Mouse (Mus musculus): ENCODE data around the gene Lbh. TPM values are rescaled to one million over a fixed set of nuclear protein-coding genes. Genes with fewer than 3 reads are reported as not detected.

The Lbh gene
- total RNA-seq, 2 experiments from 2014 or later, result 7.7 to 10.5 TPM

GRCm38 (mm10) chr17:72938871-72939568 lies 20.9 kb downstream of the Lbh start:
- DNase-seq, result no peak

- DNase-seq, result no peak
Measured at GRCm38 (mm10) chr17:72939569-72939899, 21.4 kb downstream of the Lbh start.

- no peak for DNase-seq
Measured at GRCm38 (mm10) chr17:72944368-72944767, 26.3 kb downstream of the Lbh start.

DNA sequence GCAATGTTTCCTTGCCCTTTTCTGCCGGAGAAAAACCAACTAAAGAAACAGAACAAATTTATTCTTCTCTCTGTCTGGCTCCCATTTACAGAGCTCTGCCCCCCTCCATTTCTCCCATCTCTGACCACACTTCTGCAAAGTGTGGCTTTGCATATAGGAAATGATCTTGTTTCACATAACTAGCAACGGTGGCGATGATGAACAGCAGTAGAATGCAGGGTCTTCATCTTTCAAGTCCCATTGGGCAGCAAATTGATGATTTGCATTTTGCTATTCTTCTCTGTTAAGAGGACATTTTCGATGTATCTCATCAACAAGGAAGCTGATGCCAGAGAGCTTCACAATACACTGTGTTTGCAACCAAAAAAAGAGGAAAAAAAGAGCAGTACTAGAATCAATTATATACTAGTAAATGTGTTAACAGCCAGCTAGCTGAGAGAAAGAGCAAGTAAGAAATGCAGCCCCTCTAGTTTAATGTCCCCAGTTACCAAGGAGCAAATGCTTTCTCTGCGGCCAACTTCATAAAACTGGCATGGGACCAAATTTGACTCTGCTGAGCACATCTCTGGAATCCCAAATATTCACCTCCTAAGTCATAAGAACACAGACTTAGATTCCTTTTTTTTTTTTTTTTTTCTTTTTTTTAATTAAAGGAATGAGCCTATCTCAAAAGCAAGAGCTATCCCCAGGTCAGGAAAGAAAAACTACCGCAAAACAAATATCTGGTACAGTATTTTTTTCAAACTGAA lies 29.2 kb downstream of the Lbh start:
- no peak for DNase-seq

GRCm38 (mm10) chr17:72948119-72948518 lies 30.0 kb downstream of the Lbh start:
- no peak for DNase-seq

DNA sequence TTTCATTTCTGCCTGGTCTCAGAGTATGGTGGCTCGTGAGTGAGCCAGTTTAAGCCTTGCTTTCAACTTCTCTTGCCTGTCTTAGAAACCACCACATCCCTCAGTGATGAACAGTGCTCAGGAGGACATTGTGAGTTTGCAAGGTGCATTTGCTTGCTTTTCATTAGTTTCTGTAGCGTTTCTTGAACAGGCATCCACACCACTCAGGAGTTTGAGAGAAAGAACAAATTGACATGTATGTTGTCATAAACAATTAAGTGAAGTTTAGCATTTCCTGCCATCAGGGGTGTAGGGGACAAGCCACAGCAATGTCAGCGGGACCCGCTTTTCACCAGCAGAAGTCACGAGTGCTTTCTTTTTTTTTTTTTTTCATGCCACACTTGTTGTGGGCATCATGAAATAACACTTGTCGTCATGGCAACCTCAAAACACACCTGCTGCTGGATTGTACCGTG lies 31.2 kb downstream of the Lbh start:
- DNase-seq, result no peak

DNA sequence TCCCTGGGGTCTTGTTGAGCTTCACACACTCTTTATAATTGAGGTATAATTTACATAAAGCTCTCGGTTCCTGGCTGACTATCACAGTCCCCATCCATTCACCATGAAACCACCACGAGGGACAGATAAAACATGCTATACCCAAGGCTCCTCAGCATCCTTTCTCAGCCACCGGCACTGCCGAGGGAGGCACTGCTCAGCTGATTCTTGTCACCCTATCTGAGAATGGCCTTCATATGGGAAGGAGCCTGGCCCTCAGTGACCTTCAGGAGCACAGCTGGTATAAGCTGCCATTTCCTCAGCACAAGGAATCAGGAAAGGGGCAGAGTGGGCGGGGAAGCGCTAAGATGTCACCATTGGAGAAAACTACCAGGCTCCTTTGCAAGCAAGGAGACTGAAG lies 33.2 kb downstream of the Lbh start:
- no peak for DNase-seq

DNA sequence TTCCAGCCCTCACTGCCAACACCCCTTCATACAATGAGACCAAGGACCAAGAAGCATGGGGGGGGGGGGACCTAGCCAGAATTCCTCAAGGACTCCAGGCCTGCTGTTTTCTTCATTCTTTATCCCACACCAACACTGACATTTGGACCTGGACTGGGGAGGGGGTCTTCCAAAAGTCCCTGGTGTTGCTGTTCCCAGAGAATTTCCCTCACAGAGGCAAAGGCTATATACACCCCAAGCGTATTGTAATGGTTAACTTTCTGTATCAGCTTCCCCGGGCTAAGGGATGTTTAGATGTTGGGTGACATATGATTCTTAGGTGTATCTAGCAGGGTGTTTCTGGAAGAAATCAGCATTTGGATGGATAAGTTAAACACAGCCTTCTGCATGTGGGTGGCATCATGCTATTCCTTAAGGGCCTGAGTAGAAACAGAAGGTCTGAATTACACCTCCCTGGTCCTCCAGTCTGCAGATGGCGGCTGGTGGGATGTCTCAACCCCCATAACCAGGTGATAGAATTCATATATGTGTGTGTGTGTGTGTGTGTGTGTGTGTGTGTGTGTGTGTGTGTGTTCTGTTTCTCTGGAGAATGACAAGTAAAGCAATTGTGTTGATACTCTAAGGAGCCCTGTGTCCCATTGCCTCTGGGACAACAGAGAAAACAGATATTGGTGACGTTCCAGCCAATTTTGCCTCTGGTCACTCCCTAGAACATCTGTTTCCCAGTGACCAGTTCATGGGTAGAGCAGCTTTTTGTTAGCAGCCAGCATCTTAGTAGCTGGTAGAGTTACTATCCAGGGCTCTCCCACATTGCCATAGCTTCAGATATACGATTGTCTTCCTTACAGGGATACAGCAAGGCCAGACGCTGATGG lies 35.9 kb downstream of the Lbh start:
- no peak for DNase-seq

DNA sequence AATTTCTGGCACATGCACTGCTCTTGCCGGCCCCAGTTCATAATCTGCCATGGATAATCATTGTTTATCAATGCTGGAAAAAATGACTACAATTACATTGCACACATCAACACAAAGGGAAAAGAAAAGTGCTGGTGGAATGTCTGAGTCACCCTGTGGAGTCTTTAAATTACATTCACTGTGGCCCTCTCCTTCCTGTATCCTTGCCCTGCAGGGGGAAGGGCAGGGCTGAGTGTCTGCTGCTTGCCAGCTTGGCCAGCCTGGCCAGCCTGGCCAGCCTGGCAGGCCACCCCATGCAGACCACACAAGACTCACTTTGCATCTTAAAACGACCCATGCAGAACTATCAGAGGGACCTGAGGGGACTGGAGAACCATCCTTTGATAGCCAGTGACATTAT lies 37.4 kb downstream of the Lbh start:
- no peak for DNase-seq

GRCm38 (mm10) chr17:72957016-72957415 lies 38.9 kb downstream of the Lbh start:
- DNase-seq, result no peak

- DNase-seq, result no peak
Measured at GRCm38 (mm10) chr17:72958886-72959285, 40.8 kb downstream of the Lbh start.

DNA sequence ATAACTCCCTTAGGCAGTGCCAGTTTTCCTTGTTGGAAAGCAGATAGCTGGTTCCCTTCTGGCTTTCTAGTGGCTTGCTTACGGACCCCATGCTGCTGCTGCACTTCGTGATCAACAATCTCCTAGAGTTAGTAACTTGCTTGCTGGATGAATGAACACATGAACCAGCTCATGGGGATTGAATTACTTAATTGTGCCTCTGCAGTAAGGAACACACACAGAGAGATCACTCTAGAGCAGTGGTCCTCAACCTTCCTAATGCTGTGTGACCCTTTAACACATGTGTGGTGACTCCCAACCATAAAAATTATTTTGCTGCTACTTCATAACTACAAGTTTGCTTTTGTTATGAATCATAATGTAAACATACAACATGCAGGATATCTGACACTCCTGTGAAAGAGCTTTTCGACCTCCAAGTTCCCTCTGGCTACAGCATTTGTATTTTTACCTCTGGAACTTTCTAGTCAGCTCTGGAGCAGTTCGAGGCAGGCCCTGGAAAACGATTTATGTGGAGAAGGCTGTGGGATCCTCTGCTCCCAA lies 41.5 kb downstream of the Lbh start:
- DNase-seq, result no peak

DNA sequence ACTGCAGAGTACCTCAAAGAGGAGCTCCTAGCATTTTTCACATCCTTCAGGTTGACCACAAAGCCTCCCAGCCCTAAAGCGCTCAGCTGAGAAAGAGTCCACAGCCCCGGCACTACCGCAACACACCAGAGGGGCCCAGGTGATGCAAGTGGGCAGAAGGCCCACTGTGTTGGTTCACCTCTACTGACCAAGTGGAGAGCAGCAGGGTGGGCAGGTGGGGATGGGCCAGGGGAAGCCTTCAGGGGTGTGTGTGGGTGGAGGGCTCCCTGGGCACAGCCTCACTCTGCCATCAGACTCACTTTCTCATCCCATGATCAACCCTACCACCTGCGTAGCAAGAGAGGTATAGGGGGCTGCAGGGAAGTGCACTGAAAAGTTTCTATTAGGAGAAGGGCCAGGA lies 42.1 kb downstream of the Lbh start:
- no peak for DNase-seq

GRCm38 (mm10) chr17:72960873-72961272 lies 42.8 kb downstream of the Lbh start:
- no peak for DNase-seq

- no peak for DNase-seq
Measured at GRCm38 (mm10) chr17:72961953-72962630, 44.0 kb downstream of the Lbh start.

DNA sequence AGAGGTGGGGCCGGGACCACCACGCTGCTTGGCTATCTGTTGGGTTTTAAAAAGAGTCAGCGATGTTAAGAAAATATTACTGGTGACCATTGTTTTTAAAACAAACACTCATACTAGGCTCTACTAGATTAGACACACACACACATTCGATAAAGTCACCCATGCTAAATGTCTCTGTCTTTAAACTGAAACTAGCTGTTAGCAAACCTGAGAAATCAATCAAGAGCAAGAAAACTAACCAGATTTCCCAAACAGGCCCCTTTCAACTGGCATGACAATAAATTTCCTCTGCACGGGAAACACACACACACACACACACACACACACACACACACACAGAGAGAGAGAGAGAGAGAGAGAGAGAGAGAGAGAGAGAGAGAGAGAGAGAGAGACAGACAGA lies 47.6 kb downstream of the Lbh start:
- DNase-seq, result no peak

GRCm38 (mm10) chr17:72966091-72966531 lies 48.0 kb downstream of the Lbh start:
- no peak for DNase-seq

GRCm38 (mm10) chr17:72966878-72967277 lies 48.8 kb downstream of the Lbh start:
- DNase-seq, result no peak

GRCm38 (mm10) chr17:72967371-72968175 lies 49.5 kb downstream of the Lbh start:
- no peak for DNase-seq

GRCm38 (mm10) chr17:72968666-72969065 lies 50.6 kb downstream of the Lbh start:
- DNase-seq, result no peak

- no peak for DNase-seq
Measured at GRCm38 (mm10) chr17:72970631-72971161, 52.6 kb downstream of the Lbh start.
